Mouse (Mus musculus): ENCODE results near the gene Nyap1. TPM values are rescaled to one million over a fixed set of nuclear protein-coding genes. Genes with fewer than 3 reads are reported as not detected.

Nyap1 gene
- polyA plus RNA-seq, 1 experiment, result 2.3 TPM

GRCm38 (mm10) chr5:137713454-137713853 lies 28.0 kb downstream of the Nyap1 start:
- no peak for TF ChIP-seq POLR2A (IDR thresholded peaks at IDR 0.05; ENCODE audit: borderline replicate concordance, extremely low read depth, low read depth, low read length)
- TF ChIP-seq CTCF (IDR thresholded peaks at IDR 0.05; ENCODE audit: insufficient read depth, low read length), result no peak
- DNase-seq, result no peak
- 72% methylated on average over 5 of the region's 5 CpGs for WGBS
- Histone ChIP-seq H3K4me3 (replicated peaks; ENCODE audit: extremely low read depth, low read depth, low read length) (no peak overlapping the region), H3K4me1 (ENCODE audit: control insufficient read depth, insufficient read depth, low read length) (no peaks in the 10 kb centered on the region)

GRCm38 (mm10) chr5:137706913-137707633 lies 34.3 kb downstream of the Nyap1 start:
- no peak for TF ChIP-seq POLR2A (IDR thresholded peaks at IDR 0.05; ENCODE audit: borderline replicate concordance, extremely low read depth, low read depth, low read length)
- no peak for TF ChIP-seq CTCF (IDR thresholded peaks at IDR 0.05; ENCODE audit: insufficient read depth, low read length)
- WGBS, result 28% methylated on average over 12 of the region's 12 CpGs
- Histone ChIP-seq H3K4me1 (ENCODE audit: control insufficient read depth, insufficient read depth, low read length) (no peaks in the 10 kb centered on the region), H3K4me3 (replicated peaks; ENCODE audit: extremely low read depth, low read depth, low read length) (no peak overlapping the region)
- DNase-seq, result peak; percentile 83

- peak overlapping the region; percentile 2 for H3K4me3 ChIP-seq (replicated peaks; ENCODE audit: extremely low read depth, low read depth, low read length)
- WGBS, result 32% methylated on average over 6 of the region's 6 CpGs
- DNase-seq, result no peak
Measured at GRCm38 (mm10) chr5:137705242-137705641, 36.2 kb downstream of the Nyap1 start.

GRCm38 (mm10) chr5:137699850-137700249 lies 41.6 kb downstream of the Nyap1 start:
- 54% methylated on average over 2 of the region's 2 CpGs for WGBS
- no peak for TF ChIP-seq CTCF (IDR thresholded peaks at IDR 0.05; ENCODE audit: insufficient read depth, low read length)
- TF ChIP-seq POLR2A (IDR thresholded peaks at IDR 0.05; ENCODE audit: borderline replicate concordance, extremely low read depth, low read depth, low read length), result no peak
- DNase-seq, result no peak
- Histone ChIP-seq H3K4me1 (ENCODE audit: control insufficient read depth, insufficient read depth, low read length) (no peaks in the 10 kb centered on the region), H3K4me3 (replicated peaks; ENCODE audit: extremely low read depth, low read depth, low read length) (no peak overlapping the region)

More at GRCm38 (mm10) chr5:137705242-137705641, 36.2 kb downstream of the Nyap1 start:
- TF ChIP-seq CTCF (IDR thresholded peaks at IDR 0.05; ENCODE audit: insufficient read depth, low read length), result no peak
- no peak for TF ChIP-seq POLR2A (IDR thresholded peaks at IDR 0.05; ENCODE audit: borderline replicate concordance, extremely low read depth, low read depth, low read length)
- no peaks in the 10 kb centered on the region for H3K4me1 ChIP-seq (ENCODE audit: control insufficient read depth, insufficient read depth, low read length)

GRCm38 (mm10) chr5:137699080-137699479 lies 42.3 kb downstream of the Nyap1 start:
- WGBS, result 66% methylated on average over 3 of the region's 3 CpGs
- TF ChIP-seq CTCF (IDR thresholded peaks at IDR 0.05; ENCODE audit: insufficient read depth, low read length) (no peak), POLR2A (IDR thresholded peaks at IDR 0.05; ENCODE audit: borderline replicate concordance, extremely low read depth, low read depth, low read length) (no peak)
- Histone ChIP-seq H3K4me3 (replicated peaks; ENCODE audit: extremely low read depth, low read depth, low read length) (no peak overlapping the region), H3K4me1 (ENCODE audit: control insufficient read depth, insufficient read depth, low read length) (no peaks in the 10 kb centered on the region)
- no peak for DNase-seq

GRCm38 (mm10) chr5:137695930-137696329 lies 45.5 kb downstream of the Nyap1 start:
- 29% methylated on average over 4 of the region's 4 CpGs for WGBS

GRCm38 (mm10) chr5:137694796-137695195 lies 46.6 kb downstream of the Nyap1 start:
- H3K4me3 ChIP-seq (replicated peaks; ENCODE audit: extremely low read depth, low read depth, low read length), result no peak overlapping the region
- no peak for DNase-seq
- TF ChIP-seq CTCF (IDR thresholded peaks at IDR 0.05; ENCODE audit: insufficient read depth, low read length) (no peak), POLR2A (IDR thresholded peaks at IDR 0.05; ENCODE audit: borderline replicate concordance, extremely low read depth, low read depth, low read length) (no peak)
- no peaks in the 10 kb centered on the region for H3K4me1 ChIP-seq (ENCODE audit: control insufficient read depth, insufficient read depth, low read length)
- WGBS, result 78% methylated on average over 3 of the region's 3 CpGs

More at GRCm38 (mm10) chr5:137695930-137696329, 45.5 kb downstream of the Nyap1 start:
- H3K4me1 ChIP-seq (ENCODE audit: control insufficient read depth, insufficient read depth, low read length), result no peaks in the 10 kb centered on the region
- TF ChIP-seq CTCF (IDR thresholded peaks at IDR 0.05; ENCODE audit: insufficient read depth, low read length), result no peak
- no peak for TF ChIP-seq POLR2A (IDR thresholded peaks at IDR 0.05; ENCODE audit: borderline replicate concordance, extremely low read depth, low read depth, low read length)
- H3K4me3 ChIP-seq (replicated peaks; ENCODE audit: extremely low read depth, low read depth, low read length), result no peak overlapping the region
- no peak for DNase-seq

- no peaks in the 10 kb centered on the region for H3K4me1 ChIP-seq (ENCODE audit: control insufficient read depth, insufficient read depth, low read length)
- TF ChIP-seq POLR2A (IDR thresholded peaks at IDR 0.05; ENCODE audit: borderline replicate concordance, extremely low read depth, low read depth, low read length) (no peak), CTCF (IDR thresholded peaks at IDR 0.05; ENCODE audit: insufficient read depth, low read length) (no peak)
- 47% methylated on average over 1 of the region's 1 CpGs for WGBS
- H3K4me3 ChIP-seq (replicated peaks; ENCODE audit: extremely low read depth, low read depth, low read length), result no peak overlapping the region
- no peak for DNase-seq
Measured at GRCm38 (mm10) chr5:137691881-137692280, 49.5 kb downstream of the Nyap1 start.

- DNase-seq, result no peak
- Histone ChIP-seq H3K4me1 (ENCODE audit: control insufficient read depth, insufficient read depth, low read length) (no peaks in the 10 kb centered on the region), H3K4me3 (replicated peaks; ENCODE audit: extremely low read depth, low read depth, low read length) (no peak overlapping the region)
- TF ChIP-seq CTCF (IDR thresholded peaks at IDR 0.05; ENCODE audit: insufficient read depth, low read length) (no peak), POLR2A (IDR thresholded peaks at IDR 0.05; ENCODE audit: borderline replicate concordance, extremely low read depth, low read depth, low read length) (no peak)
- 54% methylated on average over 9 of the region's 9 CpGs for WGBS
Measured at GRCm38 (mm10) chr5:137690531-137690930, 50.9 kb downstream of the Nyap1 start.

GRCm38 (mm10) chr5:137689974-137690373 lies 51.4 kb downstream of the Nyap1 start:
- Histone ChIP-seq H3K4me1 (ENCODE audit: control insufficient read depth, insufficient read depth, low read length) (no peaks in the 10 kb centered on the region), H3K4me3 (replicated peaks; ENCODE audit: extremely low read depth, low read depth, low read length) (no peak overlapping the region)
- WGBS, result 79% methylated on average over 3 of the region's 3 CpGs
- DNase-seq, result no peak
- TF ChIP-seq CTCF (IDR thresholded peaks at IDR 0.05; ENCODE audit: insufficient read depth, low read length), result no peak
- TF ChIP-seq POLR2A (IDR thresholded peaks at IDR 0.05; ENCODE audit: borderline replicate concordance, extremely low read depth, low read depth, low read length), result no peak

All from lung, adult 2 months (tissue).